Mouse (Mus musculus) lung, embryonic 15.5 days (tissue): ENCODE measurements around the gene Inpp5a. TPM values are rescaled to one million over a fixed set of nuclear protein-coding genes. Genes with fewer than 3 reads are reported as not detected.

Experiments used
- ATAC-seq: fragments of 200-750 bp; cut with Nextera tagmentation; 2 replicates; pipeline ENCODE4 v1.8.0; 2017; ENCODE audit warnings: moderate number of reproducible peaks, borderline replicate concordance; ENCODE audit not compliant: low FRiP score, low TSS enrichment; ENCODE audit errors: extremely low read depth
- H3K27ac ChIP-seq: fragments of 300-500 bp; sonication (generic); 2 replicates; pipeline ENCODE4 v1.5.1; 2015; ENCODE audit warnings: moderate library complexity, mild to moderate bottlenecking, inconsistent platforms
- H3K27me3 ChIP-seq: fragments of 300-500 bp; sonication (generic); 2 replicates; pipeline ENCODE4 v1.6.1; 2015; ENCODE audit warnings: inconsistent platforms
- H3K36me3 ChIP-seq: fragments of 300-500 bp; sonication (generic); 2 replicates; pipeline ENCODE4 v1.6.1; 2015; ENCODE audit warnings: inconsistent platforms
- H3K4me1 ChIP-seq: fragments of 300-500 bp; sonication (generic); 2 replicates; pipeline ENCODE4 v1.6.1; 2015; ENCODE audit warnings: inconsistent platforms
- H3K4me2 ChIP-seq: fragments of 300-500 bp; sonication (generic); 2 replicates; pipeline ENCODE4 v1.6.1; 2015; ENCODE audit warnings: inconsistent platforms, mild to moderate bottlenecking, moderate library complexity
- H3K4me3 ChIP-seq: fragments of 300-500 bp; sonication (generic); 2 replicates; pipeline ENCODE4 v1.5.1; 2015; ENCODE audit warnings: mild to moderate bottlenecking, inconsistent platforms
- H3K9ac ChIP-seq: fragments of 300-500 bp; sonication (generic); 2 replicates; pipeline ENCODE4 v1.6.1; 2015; ENCODE audit warnings: inconsistent platforms
- H3K9me3 ChIP-seq: fragments of 300-500 bp; sonication (generic); 2 replicates; pipeline ENCODE4 v1.6.1; 2016; ENCODE audit warnings: inconsistent platforms
- WGBS: fragments of 180-500 bp; shearing (Covaris S2); methylation state at CpG from one replicate; pipeline ENCODE4 v1.1.7; 2015; 5-methylcytosine and 5-hydroxymethylcytosine counted together
- polyA plus RNA-seq: library from polyadenylated mRNA; unstranded; fragments of >200 nt; fragmentation: Nextera tagmentation; extraction: Ambion mirVana; gene quantifications from 2 replicates; pipeline ENCODE4 v1.2.1, GENCODE M21; 2015

Inpp5a gene
- polyA plus RNA-seq, 1 experiment from 2014 or later, result 35.9 TPM

GRCm38 (mm10) chr7:139531428-139531801, 142.5 kb downstream of the Inpp5a start:
- no peak for ATAC-seq
- H3K9ac ChIP-seq, result no peak overlapping the region
- H3K27me3 ChIP-seq, result no peaks in the 10 kb centered on the region
- H3K36me3 ChIP-seq, result peaks cover 11% of the 10 kb centered on the region
- H3K4me1 ChIP-seq, result no peaks in the 10 kb centered on the region
- WGBS, result 84% methylated on average over 4 of the region's 4 CpGs
- H3K27ac ChIP-seq, result no peak overlapping the region
- no peak overlapping the region for H3K4me3 ChIP-seq
- no peak overlapping the region for H3K4me2 ChIP-seq
- no peaks in the 10 kb centered on the region for H3K9me3 ChIP-seq

GRCm38 (mm10) chr7:139536331-139536730, 147.4 kb downstream of the Inpp5a start:
- WGBS, result 84% methylated on average over 5 of the region's 5 CpGs
- no peak overlapping the region for H3K4me3 ChIP-seq
- H3K9me3 ChIP-seq, result no peaks in the 10 kb centered on the region
- H3K27me3 ChIP-seq, result no peaks in the 10 kb centered on the region
- ATAC-seq, result no peak
- H3K27ac ChIP-seq, result no peak overlapping the region
- H3K4me2 ChIP-seq, result no peak overlapping the region
- no peaks in the 10 kb centered on the region for H3K36me3 ChIP-seq
- no peak overlapping the region for H3K9ac ChIP-seq
- H3K4me1 ChIP-seq, result no peaks in the 10 kb centered on the region

- Histone ChIP-seq H3K9ac (no peak overlapping the region), H3K4me1 (no peaks in the 10 kb centered on the region), H3K36me3 (0 out of 2 replicates have a peak, but pooled peaks cover 1% of the 10 kb centered on the region), H3K4me3 (no peak overlapping the region), H3K27ac (no peak overlapping the region), H3K9me3 (no peaks in the 10 kb centered on the region), H3K4me2 (no peak overlapping the region), H3K27me3 (no peaks in the 10 kb centered on the region)
- 95% methylated on average over 2 of the region's 2 CpGs for WGBS
- ATAC-seq, result no peak
These were observed 147.9 kb downstream of the Inpp5a start for GRCm38 (mm10) chr7:139536831-139537230.

DNA sequence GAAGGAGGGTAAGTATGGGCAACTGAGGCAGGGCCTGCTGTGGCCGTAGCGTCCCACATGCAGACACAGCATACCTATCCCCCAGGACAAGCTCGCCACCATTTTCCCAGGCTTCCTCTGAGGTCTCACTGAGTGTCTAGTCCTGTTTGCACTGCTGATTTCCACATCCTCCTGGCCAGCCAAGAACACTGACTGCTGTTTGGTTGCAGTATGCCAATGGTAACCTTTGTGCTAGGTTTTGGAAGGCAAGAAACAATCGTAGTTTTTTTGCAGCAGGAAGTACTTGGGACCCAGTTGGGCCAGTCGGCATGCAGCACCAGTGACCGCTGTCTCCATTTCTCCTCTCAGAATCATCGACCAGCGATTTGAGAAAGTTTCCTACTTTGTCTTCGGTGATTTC, 148.9 kb downstream of the Inpp5a start:
- Histone ChIP-seq H3K9me3 (no peaks in the 10 kb centered on the region), H3K36me3 (0 out of 2 replicates have a peak, but pooled peaks cover 4% of the 10 kb centered on the region), H3K4me2 (no peak overlapping the region), H3K4me3 (no peak overlapping the region), H3K27me3 (no peaks in the 10 kb centered on the region), H3K27ac (no peak overlapping the region), H3K9ac (no peak overlapping the region), H3K4me1 (no peaks in the 10 kb centered on the region)
- WGBS, result 94% methylated on average over 9 of the region's 9 CpGs
- no peak for ATAC-seq

GRCm38 (mm10) chr7:139538541-139538940, 149.6 kb downstream of the Inpp5a start:
- ATAC-seq, result no peak
- WGBS, result 72% methylated on average over 2 of the region's 2 CpGs
- Histone ChIP-seq H3K4me2 (no peak overlapping the region), H3K36me3 (0 out of 2 replicates have a peak, but pooled peaks cover 4% of the 10 kb centered on the region), H3K4me1 (no peaks in the 10 kb centered on the region), H3K27me3 (no peaks in the 10 kb centered on the region), H3K9ac (no peak overlapping the region), H3K9me3 (no peaks in the 10 kb centered on the region), H3K27ac (no peak overlapping the region), H3K4me3 (no peak overlapping the region)

- Histone ChIP-seq H3K36me3 (0 out of 2 replicates have a peak, but pooled peaks cover 4% of the 10 kb centered on the region), H3K4me1 (no peaks in the 10 kb centered on the region), H3K27me3 (no peaks in the 10 kb centered on the region), H3K27ac (no peak overlapping the region), H3K9me3 (no peaks in the 10 kb centered on the region), H3K4me2 (no peak overlapping the region), H3K9ac (no peak overlapping the region), H3K4me3 (no peak overlapping the region)
- WGBS, result 80% methylated on average over 1 of the region's 1 CpGs
- no peak for ATAC-seq
These were observed 151.7 kb downstream of the Inpp5a start for GRCm38 (mm10) chr7:139540601-139541000.

DNA sequence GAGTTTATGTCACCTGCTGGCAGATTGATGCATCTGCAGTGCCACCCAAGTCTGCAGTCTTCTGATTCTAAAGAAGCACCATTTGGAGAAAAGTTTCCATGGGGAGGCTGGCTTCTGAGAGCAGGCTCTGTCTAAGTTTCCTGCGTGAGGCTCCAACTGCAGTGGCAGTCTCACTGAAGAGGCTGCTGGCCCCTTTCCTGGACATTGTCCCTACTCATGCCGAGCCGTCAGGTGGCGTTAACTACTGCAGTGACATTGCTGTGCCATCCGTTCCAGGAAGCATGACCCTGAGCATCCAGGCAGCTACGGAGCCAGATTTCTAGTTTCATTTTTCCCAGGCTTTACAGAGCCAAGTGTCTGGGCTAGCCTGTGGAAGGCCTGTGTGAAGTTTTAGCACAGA, 152.5 kb downstream of the Inpp5a start:
- WGBS, result 82% methylated on average over 6 of the region's 6 CpGs
- Histone ChIP-seq H3K27ac (no peak overlapping the region), H3K4me2 (no peak overlapping the region), H3K9me3 (no peaks in the 10 kb centered on the region), H3K4me1 (no peaks in the 10 kb centered on the region), H3K36me3 (0 out of 2 replicates have a peak, but pooled peaks cover 4% of the 10 kb centered on the region), H3K27me3 (no peaks in the 10 kb centered on the region), H3K9ac (no peak overlapping the region), H3K4me3 (no peak overlapping the region)
- no peak for ATAC-seq

DNA sequence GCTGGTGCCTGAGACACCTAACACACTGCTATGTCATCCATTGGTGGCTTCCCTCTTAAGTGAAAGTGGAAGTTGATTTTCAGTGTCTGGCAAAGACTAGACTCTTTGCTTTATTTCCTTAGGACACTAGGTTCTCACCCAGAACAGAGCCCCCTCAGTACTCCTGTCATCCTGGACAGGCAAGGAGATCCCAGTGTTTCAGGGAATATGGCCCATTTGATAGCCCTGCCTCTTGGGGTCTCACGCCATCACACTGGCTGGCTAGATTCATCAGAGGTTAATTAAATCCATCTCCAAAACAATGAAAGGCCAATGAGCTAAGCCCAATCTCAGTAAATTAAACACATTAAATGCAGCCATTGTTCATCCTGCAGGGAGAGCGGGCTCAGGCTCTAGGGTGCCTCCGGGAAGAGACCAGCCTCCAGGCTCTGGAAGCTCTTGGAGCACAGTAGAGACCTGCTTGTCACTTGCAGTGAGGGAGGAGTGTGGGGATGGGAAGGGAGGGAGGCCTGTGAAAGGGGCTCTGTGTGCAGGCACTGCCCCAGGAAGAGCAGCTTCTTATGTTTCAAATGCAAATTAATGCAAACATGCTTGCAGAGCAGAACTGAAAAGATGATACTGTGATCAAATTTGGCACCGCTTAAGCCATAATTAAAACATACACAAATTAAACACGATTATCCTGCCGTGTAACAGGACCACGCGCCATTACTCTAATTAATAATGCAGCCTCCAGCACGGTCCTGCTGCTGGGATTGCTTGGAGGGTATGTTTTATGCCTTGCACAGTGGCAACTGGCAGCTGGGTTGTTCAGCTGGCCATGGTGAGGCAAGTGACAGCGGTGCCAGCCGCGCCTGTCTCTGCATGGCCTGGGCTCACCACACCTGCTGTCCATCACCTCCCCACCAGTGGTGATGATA, 156.1 kb downstream of the Inpp5a start:
- H3K4me3 ChIP-seq, result no peak overlapping the region
- H3K4me2 ChIP-seq, result no peak overlapping the region
- H3K9me3 ChIP-seq, result no peaks in the 10 kb centered on the region
- H3K27me3 ChIP-seq, result no peaks in the 10 kb centered on the region
- H3K36me3 ChIP-seq, result 0 out of 2 replicates have a peak, but pooled peaks cover 4% of the 10 kb centered on the region
- no peak overlapping the region for H3K9ac ChIP-seq
- H3K27ac ChIP-seq, result no peak overlapping the region
- ATAC-seq, result no peak
- H3K4me1 ChIP-seq, result no peaks in the 10 kb centered on the region
- WGBS, result 80% methylated on average over 12 of the region's 12 CpGs

GRCm38 (mm10) chr7:139547325-139547724, 158.4 kb downstream of the Inpp5a start:
- Histone ChIP-seq H3K27ac (no peak overlapping the region), H3K9me3 (no peaks in the 10 kb centered on the region), H3K4me3 (no peak overlapping the region), H3K27me3 (no peaks in the 10 kb centered on the region), H3K9ac (no peak overlapping the region), H3K36me3 (no peaks in the 10 kb centered on the region), H3K4me2 (no peak overlapping the region), H3K4me1 (no peaks in the 10 kb centered on the region)
- WGBS, result 71% methylated on average over 2 of the region's 2 CpGs
- no peak for ATAC-seq

- H3K27ac ChIP-seq, result no peak overlapping the region
- H3K36me3 ChIP-seq, result no peaks in the 10 kb centered on the region
- 87% methylated on average over 3 of the region's 3 CpGs for WGBS
- no peak overlapping the region for H3K4me3 ChIP-seq
- no peak overlapping the region for H3K9ac ChIP-seq
- no peak for ATAC-seq
- no peaks in the 10 kb centered on the region for H3K4me1 ChIP-seq
- H3K4me2 ChIP-seq, result no peak overlapping the region
- no peaks in the 10 kb centered on the region for H3K9me3 ChIP-seq
- H3K27me3 ChIP-seq, result no peaks in the 10 kb centered on the region
These were observed 161.3 kb downstream of the Inpp5a start for GRCm38 (mm10) chr7:139550086-139550783.

DNA sequence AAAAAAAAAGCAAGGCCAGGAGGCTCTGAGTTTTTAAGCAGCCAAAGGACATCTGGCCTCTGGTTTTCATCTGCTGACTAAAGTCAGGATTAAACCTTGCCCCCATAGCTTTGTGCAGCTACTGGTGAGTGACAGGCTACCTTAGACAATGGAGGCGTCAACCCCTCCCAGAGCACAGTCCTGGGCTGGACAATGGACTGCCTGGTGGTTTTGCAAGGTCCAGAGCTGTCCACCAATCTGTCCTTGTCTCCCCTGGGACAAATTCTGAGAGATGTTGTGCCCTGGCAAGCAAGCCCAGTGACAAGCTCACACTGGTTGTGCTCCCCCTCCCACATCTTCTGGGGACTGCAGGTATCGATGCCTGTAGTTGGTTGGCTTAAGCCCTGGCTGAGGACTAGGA, 162.6 kb downstream of the Inpp5a start:
- Histone ChIP-seq H3K9ac (no peak overlapping the region), H3K27me3 (no peaks in the 10 kb centered on the region), H3K4me2 (no peak overlapping the region), H3K4me3 (no peak overlapping the region), H3K4me1 (no peaks in the 10 kb centered on the region), H3K36me3 (no peaks in the 10 kb centered on the region), H3K9me3 (no peaks in the 10 kb centered on the region), H3K27ac (no peak overlapping the region)
- WGBS, result 82% methylated on average over 2 of the region's 2 CpGs
- no peak for ATAC-seq

- Histone ChIP-seq H3K27ac (no peak overlapping the region), H3K9me3 (no peaks in the 10 kb centered on the region), H3K9ac (no peak overlapping the region), H3K4me1 (no peaks in the 10 kb centered on the region), H3K4me2 (no peak overlapping the region), H3K27me3 (no peaks in the 10 kb centered on the region), H3K36me3 (peaks cover 11% of the 10 kb centered on the region; the same call in 1 of the 2 replicates), H3K4me3 (no peak overlapping the region)
- 73% methylated on average over 5 of the region's 5 CpGs for WGBS
- ATAC-seq, result no peak
These were observed 167.4 kb downstream of the Inpp5a start for GRCm38 (mm10) chr7:139556331-139556730.
